Mouse (Mus musculus) neural tube, embryonic 14.5 days (tissue): ENCODE data around the gene Ano7. TPM values are rescaled to one million over a fixed set of nuclear protein-coding genes. Genes with fewer than 3 reads are reported as not detected.
A peak's percentile ranks its signal among the peaks of the same experiment; 100 is the strongest.

Experiments
- ATAC-seq: fragments of 200-750 bp; cut with Nextera tagmentation; 2 replicates; pipeline ENCODE4 v1.8.0; 2017; ENCODE audit warnings: low read depth, mild to moderate bottlenecking, moderate TSS enrichment, moderate library complexity
- H3K27ac ChIP-seq: fragments of 300-500 bp; sonication (generic); 2 replicates; pipeline ENCODE4 v1.5.1; 2014; ENCODE audit warnings: low read depth, mild to moderate bottlenecking, control low read depth, low read length, moderate library complexity, mixed read lengths
- H3K27me3 ChIP-seq: fragments of 300-500 bp; sonication (generic); 2 replicates; pipeline ENCODE4 v1.6.1; 2014; ENCODE audit warnings: low read length; ENCODE audit not compliant: control insufficient read depth, insufficient read depth
- H3K36me3 ChIP-seq: fragments of 300-500 bp; sonication (generic); 2 replicates; pipeline ENCODE4 v1.6.1; 2014; ENCODE audit warnings: low read length, mixed read lengths; ENCODE audit not compliant: control insufficient read depth, insufficient read depth
- H3K4me1 ChIP-seq: fragments of 300-500 bp; sonication (generic); 2 replicates; pipeline ENCODE4 v1.6.1; 2014; ENCODE audit warnings: low read length; ENCODE audit not compliant: control insufficient read depth, insufficient read depth
- H3K4me2 ChIP-seq: fragments of 300-500 bp; sonication (generic); 2 replicates; pipeline ENCODE4 v1.6.1; 2014; ENCODE audit warnings: mild to moderate bottlenecking, low read depth, low read length, control low read depth
- H3K4me3 ChIP-seq: fragments of 300-500 bp; sonication (generic); 2 replicates; pipeline ENCODE4 v1.5.1; 2014; ENCODE audit warnings: low read depth, low read length, control low read depth, mixed read lengths
- H3K9ac ChIP-seq: fragments of 300-500 bp; sonication (generic); replicated peaks from 2 replicates; pipeline ENCODE4 v1.6.1; 2014; ENCODE audit warnings: low read depth, mild to moderate bottlenecking, control low read depth, low read length, mixed read lengths
- H3K9me3 ChIP-seq: fragments of 300-500 bp; sonication (generic); 2 replicates; pipeline ENCODE4 v1.6.1; 2016; ENCODE audit warnings: low read length; ENCODE audit not compliant: control insufficient read depth
- WGBS: fragments of 180-500 bp; shearing (Covaris S2); extraction: QIAGEN DNeasy Blood & Tissue Kit; methylation state at CpG from one replicate; pipeline ENCODE4 v1.1.7; 2014; 5-methylcytosine and 5-hydroxymethylcytosine counted together
- polyA plus RNA-seq: library from polyadenylated mRNA; unstranded; fragments of >200 nt; fragmentation: Nextera tagmentation; extraction: Ambion mirVana; gene quantifications from 2 replicates; pipeline ENCODE4 v1.2.1, GENCODE M21; 2014

Ano7 gene
- polyA plus RNA-seq, 1 experiment from 2014 or later, result 1.1 TPM

- H3K27me3 ChIP-seq, result no peaks in the 10 kb centered on the region
- H3K4me2 ChIP-seq, result no peak overlapping the region
- H3K9ac ChIP-seq, result no peak overlapping the region
- no peaks in the 10 kb centered on the region for H3K9me3 ChIP-seq
- H3K36me3 ChIP-seq, result peaks cover 59% of the 10 kb centered on the region
- no peak for ATAC-seq
- no peak overlapping the region for H3K27ac ChIP-seq
- no peak overlapping the region for H3K4me3 ChIP-seq
- 89% methylated on average over 4 of the region's 4 CpGs for WGBS
- no peaks in the 10 kb centered on the region for H3K4me1 ChIP-seq
Observed at GRCm38 (mm10) chr1:93362661-93363060, 11.1 kb upstream of the Ano7 start.

- WGBS, result 96% methylated on average over 6 of the region's 6 CpGs
- peaks cover 39% of the 10 kb centered on the region; the same call in 1 of the 2 replicates for H3K36me3 ChIP-seq
- no peak overlapping the region for H3K27ac ChIP-seq
Observed at GRCm38 (mm10) chr1:93365641-93366040, 8.1 kb upstream of the Ano7 start.

GRCm38 (mm10) chr1:93377307-93377706 lies 3.6 kb downstream of the Ano7 start:
- Histone ChIP-seq H3K4me2 (no peak overlapping the region), H3K27ac (no peak overlapping the region), H3K9ac (no peak overlapping the region), H3K4me3 (no peak overlapping the region), H3K4me1 (no peaks in the 10 kb centered on the region), H3K36me3 (no peaks in the 10 kb centered on the region), H3K9me3 (no peaks in the 10 kb centered on the region), H3K27me3 (no peaks in the 10 kb centered on the region)
- no peak for ATAC-seq
- 76% methylated on average over 5 of the region's 5 CpGs for WGBS

More at GRCm38 (mm10) chr1:93365641-93366040, 8.1 kb upstream of the Ano7 start:
- no peak overlapping the region for H3K4me2 ChIP-seq
- no peak overlapping the region for H3K4me3 ChIP-seq
- H3K9ac ChIP-seq, result no peak overlapping the region
- H3K9me3 ChIP-seq, result no peaks in the 10 kb centered on the region
- ATAC-seq, result no peak
- no peaks in the 10 kb centered on the region for H3K27me3 ChIP-seq
- no peaks in the 10 kb centered on the region for H3K4me1 ChIP-seq

- Histone ChIP-seq H3K9me3 (no peaks in the 10 kb centered on the region), H3K36me3 (no peaks in the 10 kb centered on the region), H3K4me3 (no peak overlapping the region), H3K4me2 (no peak overlapping the region), H3K27ac (no peak overlapping the region), H3K27me3 (no peaks in the 10 kb centered on the region), H3K4me1 (no peaks in the 10 kb centered on the region), H3K9ac (no peak overlapping the region)
- WGBS, result 78% methylated on average over 5 of the region's 5 CpGs
- no peak for ATAC-seq
Observed at GRCm38 (mm10) chr1:93379117-93379516, 5.4 kb downstream of the Ano7 start.

- no peak overlapping the region for H3K9ac ChIP-seq
- no peaks in the 10 kb centered on the region for H3K36me3 ChIP-seq
- no peak overlapping the region for H3K4me3 ChIP-seq
- no peak overlapping the region for H3K4me2 ChIP-seq
- H3K4me1 ChIP-seq, result no peaks in the 10 kb centered on the region
- WGBS, result 31% methylated on average over 2 of the region's 2 CpGs
- H3K9me3 ChIP-seq, result no peaks in the 10 kb centered on the region
- no peaks in the 10 kb centered on the region for H3K27me3 ChIP-seq
- no peak overlapping the region for H3K27ac ChIP-seq
- ATAC-seq, result 0 out of 2 replicates have a peak, but pooled peaks have one; percentile 17
Observed at GRCm38 (mm10) chr1:93387198-93387597, 13.5 kb downstream of the Ano7 start.

GRCm38 (mm10) chr1:93388906-93389305 lies 15.2 kb downstream of the Ano7 start:
- WGBS, result 75% methylated on average over 2 of the region's 2 CpGs
- H3K27ac ChIP-seq, result no peak overlapping the region
- no peaks in the 10 kb centered on the region for H3K36me3 ChIP-seq
- no peaks in the 10 kb centered on the region for H3K27me3 ChIP-seq
- H3K4me1 ChIP-seq, result no peaks in the 10 kb centered on the region
- no peak overlapping the region for H3K9ac ChIP-seq
- H3K4me2 ChIP-seq, result no peak overlapping the region
- no peak for ATAC-seq
- H3K4me3 ChIP-seq, result no peak overlapping the region
- no peaks in the 10 kb centered on the region for H3K9me3 ChIP-seq

GRCm38 (mm10) chr1:93401191-93402052 lies 27.7 kb downstream of the Ano7 start:
- no peaks in the 10 kb centered on the region for H3K27me3 ChIP-seq
- no peak overlapping the region for H3K27ac ChIP-seq
- H3K4me2 ChIP-seq, result 0 out of 2 replicates have a peak overlapping the region, but pooled peaks have one; percentile 23
- H3K9ac ChIP-seq, result no peak overlapping the region
- no peak for ATAC-seq
- no peaks in the 10 kb centered on the region for H3K9me3 ChIP-seq
- 29% methylated on average over 38 of the region's 38 CpGs for WGBS
- H3K36me3 ChIP-seq, result no peaks in the 10 kb centered on the region
- no peak overlapping the region for H3K4me3 ChIP-seq
- H3K4me1 ChIP-seq, result no peaks in the 10 kb centered on the region

GRCm38 (mm10) chr1:93403403-93403802 lies 29.7 kb downstream of the Ano7 start:
- H3K36me3 ChIP-seq, result peaks cover 18% of the 10 kb centered on the region
- no peak overlapping the region for H3K27ac ChIP-seq
- no peak overlapping the region for H3K9ac ChIP-seq
- H3K4me2 ChIP-seq, result no peak overlapping the region
- H3K27me3 ChIP-seq, result no peaks in the 10 kb centered on the region
- no peaks in the 10 kb centered on the region for H3K4me1 ChIP-seq
- no peak overlapping the region for H3K4me3 ChIP-seq
- H3K9me3 ChIP-seq, result no peaks in the 10 kb centered on the region
- WGBS, result 88% methylated on average over 4 of the region's 4 CpGs
- no peak for ATAC-seq

GRCm38 (mm10) chr1:93432087-93432486 lies 58.4 kb downstream of the Ano7 start:
- Histone ChIP-seq H3K4me1 (no peaks in the 10 kb centered on the region), H3K4me2 (no peak overlapping the region), H3K27ac (no peak overlapping the region), H3K4me3 (no peak overlapping the region), H3K27me3 (no peaks in the 10 kb centered on the region), H3K9me3 (no peaks in the 10 kb centered on the region), H3K36me3 (peaks cover 29% of the 10 kb centered on the region), H3K9ac (no peak overlapping the region)
- WGBS, result 90% methylated on average over 6 of the region's 6 CpGs
- no peak for ATAC-seq
